10 mouse cellular contexts compared by ENCODE assay signal in genomic region chr7:70326176-70327035, GRCm38 (mm10). TPM values are rescaled to one million over a fixed set of nuclear protein-coding genes. Genes with fewer than 3 reads are reported as not detected.
DNase-seq lines count a peak whose midpoint lies in the region; ATAC-seq and TF ChIP-seq lines count a peak whose summit lies in the region.
"Had no signal": no experiment of that assay in that cellular context is flagged by ENCODE, and none has a peak within 500 bp of the region (broad histone marks: within the 10 kb centered on the region; RNA-seq: fewer than 3 reads in every experiment).

No protein-coding gene starts in this region.

- H3K9me3 ChIP-seq in heart, embryonic 10.5 days, result no peaks in the 10 kb centered on the region
- no peaks in the 10 kb centered on the region for H3K9me3 ChIP-seq in hindbrain, postnatal 0 days (ENCODE audit: low read length)
- H3K9me3 ChIP-seq: heart, embryonic 15.5 days had no signal

- peak overlapping the region; percentile 26; the same call in 1 of the 2 replicates for H3K4me2 ChIP-seq in hindbrain, postnatal 0 days (ENCODE audit: low read depth, low read length)
- H3K4me2 ChIP-seq: heart, embryonic 15.5 days had no signal

- DNase-seq in heart, embryonic 10.5 days (ENCODE audit: low spot score), result no peak
- DNase-seq in heart, postnatal 4 days, result no peak
- peak; percentile 25 for DNase-seq in retina, embryonic 14.5 days (ENCODE audit: low spot score)
- DNase-seq in retina, postnatal 1 day, result no peak
- DNase-seq in hindbrain, postnatal 0 days (ENCODE audit: low spot score), result no peak
- DNase-seq in spleen, postnatal 36 days (ENCODE audit: low spot score in 2 of 2), result no peak
- DNase-seq in left cerebral cortex, adult 18-20 months (ENCODE audit: low spot score in 2 of 2), result no peak
- DNase-seq in ovary, postnatal 14 days (ENCODE audit: low spot score), result no peak
- DNase-seq: right cerebral cortex, postnatal 14 days had no signal

- peak overlapping the region; percentile 36; the same call in 1 of the 2 replicates for H3K4me3 ChIP-seq in heart, embryonic 10.5 days
- H3K4me3 ChIP-seq in hindbrain, postnatal 0 days (ENCODE audit: low read length), result no peak overlapping the region; the same call in 1 of the 2 replicates

- WGBS in heart, embryonic 10.5 days, result 2% methylated on average over 21 of the region's 21 CpGs
- 9% methylated on average over 21 of the region's 21 CpGs for WGBS in hindbrain, postnatal 0 days

- no peak for TF ChIP-seq CTCF in hindbrain, postnatal 0 days (IDR thresholded peaks at IDR 0.05; ENCODE audit: low read depth)

- peaks cover 99% of the 10 kb centered on the region for H3K27me3 ChIP-seq in heart, embryonic 10.5 days (ENCODE audit: insufficient read depth, poor library complexity, severe bottlenecking)
- H3K27me3 ChIP-seq in hindbrain, postnatal 0 days (ENCODE audit: insufficient read depth, low read length), result peaks cover 67% of the 10 kb centered on the region

- ATAC-seq in hindbrain, postnatal 0 days, result no peak

- H3K27ac ChIP-seq in heart, embryonic 10.5 days, result no peak overlapping the region
- no peak overlapping the region for H3K27ac ChIP-seq in hindbrain, postnatal 0 days
- H3K27ac ChIP-seq: heart, embryonic 15.5 days had no signal

- H3K36me3 ChIP-seq in heart, embryonic 10.5 days, result no peaks in the 10 kb centered on the region
- no peaks in the 10 kb centered on the region for H3K36me3 ChIP-seq in hindbrain, postnatal 0 days (ENCODE audit: insufficient read depth, low read length)
- H3K36me3 ChIP-seq: heart, embryonic 15.5 days had no signal

- peaks cover 21% of the 10 kb centered on the region for H3K4me1 ChIP-seq in heart, embryonic 10.5 days
- H3K4me1 ChIP-seq in hindbrain, postnatal 0 days (ENCODE audit: insufficient read depth, low read length), result no peaks in the 10 kb centered on the region

- H3K9ac ChIP-seq in hindbrain, postnatal 0 days (replicated peaks; ENCODE audit: low read length), result no peak overlapping the region
- H3K9ac ChIP-seq: heart, embryonic 15.5 days had no signal

RNA-seq across cellular contexts. Expression of gene Nr2f2, which starts 40.1 kb away (rescaled TPM):
- polyA plus RNA-seq in heart, embryonic 10.5 days (2016; fragmentation: Nextera tagmentation; extraction: Ambion mirVana), result 16.2 and 48.0 TPM in 2 replicates
- total RNA-seq in heart, postnatal 4 days (2021), result 10 to 100 TPM; 34.3 to 35.0 TPM
- 33.2 and 43.1 TPM in 2 replicates for total RNA-seq in hindbrain, postnatal 0 days (2014; rRNA removed)
- 74.2 and 75.4 TPM in 2 replicates for polyA plus RNA-seq in hindbrain, postnatal 0 days (2015; fragmentation: Nextera tagmentation; extraction: Ambion mirVana)
- 10 to 100 TPM; 35.3 to 42.7 TPM for total RNA-seq in left cerebral cortex, adult 18-20 months (2021)
